Mouse (Mus musculus): ENCODE data around the gene Myocd.

Gene Myocd

DNA sequence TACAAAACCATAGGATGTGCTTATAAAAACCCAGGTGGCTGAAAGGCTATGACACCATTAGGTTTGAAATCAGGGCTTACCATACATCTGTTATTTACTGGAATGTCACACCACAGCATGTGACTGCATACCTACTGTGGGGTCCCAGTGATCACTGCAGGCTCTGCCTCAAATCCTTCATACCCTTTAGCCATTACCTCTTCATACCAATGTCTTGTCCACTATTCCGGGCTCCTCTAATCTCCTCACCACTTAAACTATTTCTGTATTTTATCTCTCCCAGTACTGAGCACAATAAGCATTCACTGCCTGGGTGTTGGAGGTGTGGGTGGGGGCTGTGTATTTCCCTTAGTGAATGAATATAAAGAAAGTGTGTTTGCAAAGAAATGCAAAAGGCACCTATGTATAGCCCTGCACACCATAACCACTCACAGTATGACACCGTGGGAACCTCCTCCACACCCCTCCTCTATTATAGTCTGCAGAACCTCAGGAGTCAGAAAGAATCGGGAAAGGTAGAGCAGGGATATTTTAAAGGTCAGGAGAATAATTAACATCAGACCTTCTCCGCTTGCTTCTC lies 126.9 kb downstream of the Myocd start:
- no peak for DNase-seq (ENCODE audit: low read depth, low spot score)

DNA sequence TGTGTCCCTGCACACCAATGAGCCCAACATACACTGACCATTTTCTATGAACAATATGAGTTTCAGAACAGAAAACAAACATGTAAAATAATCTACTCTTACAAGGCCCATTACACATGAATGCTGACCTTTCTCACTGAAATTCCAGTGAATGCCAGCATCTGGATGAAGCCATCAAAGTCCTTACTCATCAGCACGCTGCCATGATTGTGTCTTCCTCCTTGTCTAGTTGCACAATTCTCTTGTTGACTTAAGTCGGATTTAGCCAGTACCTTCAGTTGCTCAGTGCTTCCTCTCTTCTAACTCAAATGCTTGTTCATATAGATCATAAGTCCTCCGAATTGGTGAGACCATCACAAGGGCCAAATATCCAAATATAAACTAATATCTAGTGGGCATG lies 130.8 kb downstream of the Myocd start:
- peak; percentile 54 for DNase-seq (ENCODE audit: low read depth, low spot score)

DNA sequence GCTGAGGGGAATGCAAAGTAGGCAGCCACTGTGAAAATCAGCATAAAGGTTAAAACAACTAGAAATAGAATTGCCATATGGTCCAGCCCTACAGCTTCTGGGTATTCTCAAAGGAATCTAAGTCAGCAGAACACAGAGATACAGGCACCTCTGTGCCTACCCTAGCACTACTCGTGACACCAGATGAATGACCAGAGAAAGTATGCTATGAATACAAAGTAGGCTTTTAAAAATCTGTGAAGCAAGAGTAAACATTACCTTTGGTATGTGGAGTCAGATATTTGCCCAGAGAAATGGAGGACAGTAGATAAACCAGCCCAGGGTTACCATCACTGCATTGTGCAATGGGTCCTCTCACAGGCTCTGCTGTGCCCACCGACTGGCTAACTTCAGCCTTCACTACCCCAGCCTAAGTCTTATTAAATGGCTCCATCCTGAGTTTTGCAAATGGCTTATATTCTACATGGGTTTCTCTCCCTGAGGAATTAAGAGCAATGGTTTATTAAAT lies 132.6 kb downstream of the Myocd start:
- no peak for DNase-seq (ENCODE audit: low read depth, low spot score)

DNA sequence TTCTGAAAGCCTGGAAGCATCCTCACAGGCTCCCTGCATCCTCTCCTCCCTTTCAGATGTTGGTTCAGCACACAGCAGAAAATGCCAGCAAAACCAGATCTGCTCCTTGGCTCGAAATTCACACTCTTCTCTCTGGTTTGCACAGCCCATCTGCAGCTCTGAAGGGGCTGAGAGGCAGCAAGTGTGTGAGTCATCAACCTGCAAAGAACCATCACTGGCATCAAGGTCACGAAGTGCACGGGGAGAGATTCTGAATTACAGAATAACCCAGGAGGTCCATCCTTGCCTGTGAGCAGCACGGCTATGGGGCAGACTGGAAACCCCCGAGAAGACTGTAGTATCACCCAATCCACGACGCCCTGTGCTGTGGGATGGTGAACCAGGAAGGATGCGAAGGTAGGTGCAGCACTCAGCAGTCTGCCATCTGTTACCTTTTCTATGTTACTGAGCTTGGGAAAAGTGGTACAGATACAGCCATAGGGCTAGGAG lies 134.5 kb downstream of the Myocd start:
- DNase-seq (ENCODE audit: low read depth, low spot score), result no peak

DNA sequence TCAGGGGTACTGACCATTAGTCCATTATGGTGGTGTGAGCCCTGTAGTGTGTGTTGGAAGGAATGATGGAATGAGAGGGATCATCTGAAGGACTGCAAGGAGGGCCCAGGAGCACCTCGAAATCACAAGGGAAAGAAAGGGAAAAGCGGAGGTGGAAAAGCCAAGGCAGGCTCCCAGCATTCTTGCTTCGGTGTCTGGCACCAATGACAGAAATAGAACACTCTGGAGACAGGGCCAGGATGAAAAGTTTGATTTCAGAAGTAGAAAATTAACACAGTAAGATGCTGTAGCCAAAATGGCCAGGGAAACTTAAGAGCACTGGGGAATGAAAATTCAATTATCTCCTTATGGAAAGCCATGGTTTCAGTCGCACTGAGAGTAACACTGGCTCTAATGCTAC lies 136.1 kb downstream of the Myocd start:
- no peak for DNase-seq (ENCODE audit: low read depth, low spot score)

DNA sequence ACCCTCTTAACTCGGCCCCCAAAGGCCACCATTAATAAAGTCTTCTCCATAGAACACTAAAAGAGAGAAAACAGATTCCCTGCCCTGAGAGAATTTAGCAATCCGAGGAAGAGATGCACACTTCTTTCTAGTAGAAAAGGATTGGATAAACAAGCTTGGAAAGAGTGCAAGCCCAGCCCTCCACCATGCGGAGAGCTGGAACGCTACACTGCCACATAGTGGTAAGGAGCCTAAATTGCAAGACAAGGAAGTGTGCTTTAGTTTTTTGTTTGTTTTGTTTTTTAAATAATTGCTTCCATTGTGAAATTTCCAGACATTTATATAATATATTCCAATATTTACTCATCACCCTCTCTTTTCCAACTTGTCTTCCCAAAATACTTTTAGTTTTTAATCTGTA lies 140.7 kb downstream of the Myocd start:
- peak; percentile 72 for DNase-seq (ENCODE audit: low read depth, low spot score)

DNA sequence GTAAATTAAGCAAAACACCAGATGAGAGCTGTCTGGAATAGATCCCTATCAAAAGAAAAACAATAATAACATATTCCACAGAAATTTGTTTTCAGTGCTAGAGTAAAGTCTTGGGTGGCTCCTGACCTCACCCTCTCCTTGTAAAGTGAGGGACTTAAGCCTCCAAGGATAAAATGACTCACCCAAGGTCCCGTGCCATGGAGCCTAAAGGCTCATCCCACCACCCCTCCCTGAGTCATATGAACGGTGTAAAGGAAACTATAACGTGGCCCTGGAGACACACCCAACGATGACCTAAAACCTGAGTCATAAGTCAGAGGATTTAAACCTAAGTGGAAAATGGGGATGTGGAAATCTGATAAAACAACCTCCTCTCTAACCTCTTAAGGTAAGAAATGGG lies 141.1 kb downstream of the Myocd start:
- peak; percentile 93 for DNase-seq (ENCODE audit: low read depth, low spot score)

DNA sequence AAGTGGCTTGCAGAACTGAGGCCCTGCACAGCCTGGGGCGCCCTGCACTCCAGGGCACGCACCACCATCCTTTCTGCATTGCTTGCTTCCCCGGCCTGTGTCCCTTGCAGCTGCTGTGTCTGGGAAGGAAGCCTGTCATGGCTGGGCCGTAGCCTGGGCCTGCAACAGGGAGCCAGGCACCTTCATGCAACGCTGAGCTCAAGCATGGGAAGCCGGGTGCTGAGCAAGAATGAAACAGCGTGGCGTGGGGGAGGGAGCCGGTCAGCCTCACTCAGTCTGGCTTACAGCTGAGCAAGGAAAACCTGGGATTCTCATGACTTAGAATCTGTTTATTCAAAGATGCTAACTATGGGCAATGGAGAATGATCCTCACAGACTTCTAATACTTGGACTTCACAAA lies 143.2 kb downstream of the Myocd start:
- no peak for DNase-seq (ENCODE audit: low read depth, low spot score)

All from 3T3-L1 (cell line).